Mouse (Mus musculus): ENCODE measurements around the gene 1700123L14Rik. TPM values are rescaled to one million over a fixed set of nuclear protein-coding genes. Genes with fewer than 3 reads are reported as not detected.

Gene 1700123L14Rik
- polyA plus RNA-seq, 1 experiment from 2014 or later: not detected

Other genes with a start within 250 kb of the 1700123L14Rik start
- 0.25 and 0.41 TPM in 2 replicates for gene Fam19a1, start 53.1 kb downstream of the 1700123L14Rik start, polyA plus RNA-seq (2015; fragmentation: Nextera tagmentation; extraction: Ambion mirVana)